Comparison of ENCODE assay signal across 18 mouse cellular contexts in the genomic region with DNA sequence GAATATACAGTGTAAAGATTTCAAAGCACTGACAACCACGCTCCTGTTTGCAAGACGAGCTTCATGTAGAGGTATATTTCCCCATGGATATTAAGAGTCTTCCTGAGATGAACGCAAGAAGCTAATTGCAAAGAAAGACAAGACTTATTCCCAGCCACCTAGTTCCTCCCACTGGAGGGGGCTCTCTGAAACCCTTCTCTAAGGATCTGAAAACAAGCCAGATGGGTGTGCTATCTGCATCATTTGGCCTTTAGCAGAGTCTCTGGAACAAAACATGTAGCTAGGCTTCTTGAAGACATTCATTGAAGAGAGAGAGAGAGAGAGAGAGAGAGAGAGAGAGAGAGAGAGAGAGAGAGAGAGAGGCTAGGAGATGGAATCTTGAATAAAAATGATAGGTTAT.
A peak's percentile ranks its signal among the peaks of the same experiment; 100 is the strongest.
DNase-seq lines count a peak whose midpoint lies in the region; ATAC-seq lines count a peak whose summit lies in the region.
"Had no signal": no experiment of that assay in that cellular context is flagged by ENCODE, and none has a peak within 500 bp of the region (broad histone marks: within the 10 kb centered on the region; RNA-seq: fewer than 3 reads in every experiment).

No protein-coding gene starts in this region.

- 77% methylated on average over 3 of the region's 3 CpGs for WGBS in midbrain, embryonic 13.5 days
- 90% methylated on average over 3 of the region's 3 CpGs for WGBS in midbrain, embryonic 11.5 days
- 73% methylated on average over 3 of the region's 3 CpGs for WGBS in embryonic facial prominence, embryonic 10.5 days
- 80% methylated on average over 3 of the region's 3 CpGs for WGBS in forebrain, embryonic 12.5 days
- WGBS in limb, embryonic 10.5 days: 90% methylated on average over 3 of the region's 3 CpGs

- no peak overlapping the region for H3K4me3 ChIP-seq in midbrain, embryonic 13.5 days (replicated peaks)
- no peak overlapping the region for H3K4me3 ChIP-seq in midbrain, embryonic 11.5 days (ENCODE audit: low read depth, low read length)
- H3K4me3 ChIP-seq in embryonic facial prominence, embryonic 10.5 days: no peak overlapping the region
- no peak overlapping the region for H3K4me3 ChIP-seq in forebrain, embryonic 12.5 days (replicated peaks)
- no peak overlapping the region for H3K4me3 ChIP-seq in limb, embryonic 10.5 days
- H3K4me3 ChIP-seq: embryonic facial prominence, embryonic 15.5 days; midbrain, embryonic 15.5 days had no signal

- DNase-seq in midbrain, embryonic 11.5 days (ENCODE audit: low spot score, missing footprints): no peak
- DNase-seq in embryonic facial prominence, embryonic 10.5 days (ENCODE audit: low spot score): no peak
- DNase-seq in limb, embryonic 10.5 days (ENCODE audit: low spot score): no peak
- DNase-seq in heart, adult 18-20 months: no peak
- DNase-seq in layer of hippocampus, adult 8-10 months (ENCODE audit: low spot score in 2 of 2): no peak
- DNase-seq: adrenal gland, postnatal 10 days; cerebellum, adult 9-11 months; heart, postnatal 14 days; kidney, postnatal 4 days; thymus, postnatal 25 days had no signal

- no peak for ATAC-seq in midbrain, embryonic 13.5 days
- no peak for ATAC-seq in midbrain, embryonic 11.5 days (ENCODE audit: low FRiP score)
- no peak for ATAC-seq in forebrain, embryonic 12.5 days (ENCODE audit: low FRiP score)
- ATAC-seq: activated CD4-positive, CD25-positive, alpha-beta regulatory T cell, adult 4 months; inflammation-experienced regulatory T-cells, adult 6 months had no signal

- H3K36me3 ChIP-seq in midbrain, embryonic 13.5 days: no peaks in the 10 kb centered on the region
- no peaks in the 10 kb centered on the region for H3K36me3 ChIP-seq in midbrain, embryonic 11.5 days (ENCODE audit: control insufficient read depth, insufficient read depth, low read length)
- H3K36me3 ChIP-seq in embryonic facial prominence, embryonic 10.5 days (replicated peaks): no peaks in the 10 kb centered on the region
- H3K36me3 ChIP-seq in forebrain, embryonic 12.5 days (replicated peaks): no peaks in the 10 kb centered on the region
- no peaks in the 10 kb centered on the region for H3K36me3 ChIP-seq in limb, embryonic 10.5 days
- H3K36me3 ChIP-seq: embryonic facial prominence, embryonic 15.5 days; midbrain, embryonic 15.5 days had no signal

- H3K27ac ChIP-seq in midbrain, embryonic 13.5 days: peak overlapping the region; percentile 14; the same call in 1 of the 2 replicates
- H3K27ac ChIP-seq in midbrain, embryonic 11.5 days (ENCODE audit: low read depth, low read length): no peak overlapping the region
- H3K27ac ChIP-seq in embryonic facial prominence, embryonic 10.5 days (replicated peaks): peak overlapping the region; percentile 85; the same call in 1 of the 2 replicates
- H3K27ac ChIP-seq in forebrain, embryonic 12.5 days: peak overlapping the region; percentile 90
- H3K27ac ChIP-seq in limb, embryonic 10.5 days: peak overlapping the region; percentile 85; the same call in 1 of the 2 replicates
- H3K27ac ChIP-seq: liver, embryonic 14.5 days had no signal

- no peaks in the 10 kb centered on the region for H3K9me3 ChIP-seq in midbrain, embryonic 13.5 days
- no peaks in the 10 kb centered on the region for H3K9me3 ChIP-seq in midbrain, embryonic 11.5 days (ENCODE audit: control insufficient read depth, low read length)
- no peaks in the 10 kb centered on the region for H3K9me3 ChIP-seq in embryonic facial prominence, embryonic 10.5 days
- no peaks in the 10 kb centered on the region for H3K9me3 ChIP-seq in forebrain, embryonic 12.5 days
- H3K9me3 ChIP-seq in limb, embryonic 10.5 days (replicated peaks): no peaks in the 10 kb centered on the region
- H3K9me3 ChIP-seq: embryonic facial prominence, embryonic 15.5 days; midbrain, embryonic 15.5 days had no signal

- no peak overlapping the region for H3K9ac ChIP-seq in midbrain, embryonic 13.5 days (replicated peaks)
- no peak overlapping the region for H3K9ac ChIP-seq in midbrain, embryonic 11.5 days (ENCODE audit: low read length)
- no peak overlapping the region for H3K9ac ChIP-seq in forebrain, embryonic 12.5 days
- H3K9ac ChIP-seq: embryonic facial prominence, embryonic 15.5 days; liver, embryonic 14.5 days; midbrain, embryonic 15.5 days had no signal

- no peaks in the 10 kb centered on the region for H3K27me3 ChIP-seq in midbrain, embryonic 13.5 days
- no peaks in the 10 kb centered on the region for H3K27me3 ChIP-seq in midbrain, embryonic 11.5 days (ENCODE audit: control insufficient read depth, insufficient read depth, low read length)
- no peaks in the 10 kb centered on the region for H3K27me3 ChIP-seq in embryonic facial prominence, embryonic 10.5 days (replicated peaks; ENCODE audit: low read depth, poor library complexity, severe bottlenecking)
- H3K27me3 ChIP-seq in forebrain, embryonic 12.5 days: no peaks in the 10 kb centered on the region
- H3K27me3 ChIP-seq in limb, embryonic 10.5 days (ENCODE audit: low read depth, poor library complexity, severe bottlenecking): no peaks in the 10 kb centered on the region
- H3K27me3 ChIP-seq: embryonic facial prominence, embryonic 15.5 days; midbrain, embryonic 15.5 days had no signal

- no peak overlapping the region for H3K4me2 ChIP-seq in midbrain, embryonic 13.5 days (replicated peaks)
- H3K4me2 ChIP-seq in midbrain, embryonic 11.5 days: no peak overlapping the region
- H3K4me2 ChIP-seq in forebrain, embryonic 12.5 days: no peak overlapping the region
- H3K4me2 ChIP-seq: heart, embryonic 11.5 days; midbrain, embryonic 15.5 days had no signal

- peaks cover 47% of the 10 kb centered on the region for H3K4me1 ChIP-seq in midbrain, embryonic 13.5 days (replicated peaks)
- H3K4me1 ChIP-seq in midbrain, embryonic 11.5 days (ENCODE audit: control insufficient read depth, insufficient read depth, low read length): no peaks in the 10 kb centered on the region
- H3K4me1 ChIP-seq in embryonic facial prominence, embryonic 10.5 days: peaks cover 34% of the 10 kb centered on the region
- H3K4me1 ChIP-seq in forebrain, embryonic 12.5 days: peaks cover 35% of the 10 kb centered on the region
- peaks cover 18% of the 10 kb centered on the region for H3K4me1 ChIP-seq in limb, embryonic 10.5 days
